Mouse (Mus musculus) gastrocnemius, adult 2 months (tissue): ENCODE data around the gene Fstl4. TPM values are rescaled to one million over a fixed set of nuclear protein-coding genes. Genes with fewer than 3 reads are reported as not detected.
A peak's percentile ranks its signal among the peaks of the same experiment; 100 is the strongest.
"Not testable (repeated sequence)": the region's sequence is repeated elsewhere in the genome, so short reads cannot be mapped to it uniquely, and the experiment has no call there.

ENCODE experiments used
- DNase-seq: peaks from one replicate; pipeline ENCODE4 v3.0.0; 2022
- H3K27ac ChIP-seq: fragments of 200-600 bp; 2 replicates; pipeline ENCODE4 v1.8.1; 2022; ENCODE audit warnings: mild to moderate bottlenecking
- H3K4me3 ChIP-seq: fragments of 200-600 bp; 2 replicates; pipeline ENCODE4 v1.8.1; 2022; ENCODE audit warnings: mild to moderate bottlenecking, moderate library complexity
- CTCF ChIP-seq: fragments of 200-600 bp; IDR thresholded peaks from 2 replicates; pipeline ENCODE4 v1.8.1; 2022; ENCODE audit warnings: antibody characterized with exemption, mild to moderate bottlenecking, moderate library complexity
- intact Hi-C: fragments of 180-260 bp; cut with DNase I; formaldehyde crosslinking; loops from one replicate; pipeline ENCODE4 v1.15.1; 2025
- total RNA-seq, 2 experiments: library from RNA; stranded (reverse); gene quantifications; 2 replicates each; pipeline ENCODE4 v1.2.3; 2021

The Fstl4 gene
- total RNA-seq, 2 experiments from 2014 or later: not detected

DNA sequence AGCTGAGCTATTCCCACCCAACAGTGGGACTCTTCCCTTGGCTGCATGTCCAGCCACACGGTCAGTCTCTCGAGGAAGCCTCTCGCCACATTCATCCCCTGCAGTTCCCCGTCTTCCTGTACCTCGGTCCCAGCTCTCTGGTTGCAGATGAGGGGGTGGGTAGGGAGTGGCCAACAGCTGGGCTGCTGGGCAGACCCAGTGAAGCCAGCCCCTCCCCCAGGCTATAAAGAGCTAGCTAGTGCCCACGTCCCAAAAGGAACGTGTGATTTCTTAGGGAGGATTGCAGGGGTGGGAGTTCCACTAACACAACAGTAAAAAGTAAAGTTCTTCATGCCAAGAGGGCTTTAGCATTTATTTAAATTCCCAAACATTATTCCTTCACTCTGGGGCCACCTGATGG lies 294.1 kb downstream of the Fstl4 start:
- intact Hi-C loops: no loop called here
- no peak overlapping the region for H3K4me3 ChIP-seq
- no peak overlapping the region for H3K27ac ChIP-seq
- TF ChIP-seq CTCF: no peak
- no peak for DNase-seq

DNA sequence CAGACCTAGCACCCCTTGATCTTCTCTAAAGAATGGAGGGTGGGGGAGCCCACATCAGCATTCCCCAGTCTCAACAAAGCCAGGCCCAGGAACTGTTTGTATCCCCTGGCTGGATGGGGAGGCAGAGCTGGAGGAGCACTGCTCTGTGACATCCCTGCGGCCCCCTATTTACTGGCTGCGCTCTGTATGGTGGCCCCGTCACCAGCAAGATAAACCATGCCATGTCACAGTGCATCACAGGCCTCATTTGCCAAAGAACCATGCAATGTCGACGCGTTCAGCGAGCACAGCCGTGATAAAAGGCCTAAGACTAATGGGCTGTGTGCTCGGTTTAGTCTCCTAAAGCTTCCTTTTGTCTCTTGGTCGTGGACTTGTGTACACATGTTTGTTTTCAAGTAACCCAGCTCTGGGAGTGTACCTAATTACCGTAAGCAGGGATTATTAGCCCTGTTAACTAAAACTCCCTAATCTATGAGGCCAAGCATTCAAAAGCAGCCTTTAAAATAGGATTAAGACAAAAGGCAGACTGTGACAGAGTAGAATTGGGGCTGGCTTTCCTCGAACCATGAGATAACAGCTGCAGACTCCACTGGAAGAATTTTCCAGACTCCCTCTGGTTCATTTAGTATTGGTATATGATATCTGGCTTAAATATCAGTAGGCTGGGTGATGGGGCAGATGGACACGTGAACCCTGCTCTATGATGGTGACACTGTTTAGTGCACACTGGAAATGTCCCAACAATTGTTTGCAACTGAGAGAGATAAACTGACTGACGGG lies 303.5 kb downstream of the Fstl4 start:
- DNase-seq: no peak
- Histone ChIP-seq H3K4me3 (no peak overlapping the region), H3K27ac (no peak overlapping the region)
- TF ChIP-seq CTCF: no peak
- intact Hi-C loops: no loop called here

DNA sequence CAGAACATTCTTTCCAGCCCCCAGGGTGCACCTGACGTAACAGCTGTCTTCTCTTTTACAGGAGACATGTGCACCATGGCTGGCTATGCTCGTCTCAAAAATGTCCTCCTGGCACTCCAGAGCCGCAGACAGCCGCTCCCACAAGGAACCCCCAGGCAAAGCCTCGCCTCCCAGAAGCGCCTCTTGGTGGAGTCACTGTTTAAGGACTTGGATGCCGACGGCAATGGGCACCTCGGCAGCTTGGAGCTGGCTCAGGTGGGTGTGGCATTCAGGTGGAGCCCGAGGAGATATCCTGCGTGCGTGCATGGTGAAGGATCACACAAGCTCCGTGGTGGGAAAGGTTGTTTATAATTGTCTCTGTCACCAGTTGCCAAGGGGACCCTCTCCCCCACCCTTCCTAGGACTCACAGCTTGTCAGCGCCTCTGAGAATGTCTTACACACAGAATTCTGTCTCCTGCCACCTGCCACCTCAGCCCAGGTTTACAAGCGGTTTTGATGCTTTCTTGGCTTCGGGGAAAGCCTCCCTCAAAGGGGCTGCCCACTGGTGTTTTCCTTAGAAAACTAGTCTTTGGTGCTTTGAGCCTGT lies 304.1 kb downstream of the Fstl4 start:
- Histone ChIP-seq H3K4me3 (no peak overlapping the region), H3K27ac (no peak overlapping the region)
- no peak for DNase-seq
- no peak for TF ChIP-seq CTCF
- intact Hi-C loops: no loop called here

- DNase-seq: no peak
- TF ChIP-seq CTCF: no peak
- Histone ChIP-seq H3K4me3 (no peak overlapping the region), H3K27ac (no peak overlapping the region)
- intact Hi-C loops: no loop called here
Observed at GRCm38 (mm10) chr11:53069751-53070150, 305.3 kb downstream of the Fstl4 start.

- no peak overlapping the region for H3K4me3 ChIP-seq
- DNase-seq: no peak
- intact Hi-C loops: no loop called here
- TF ChIP-seq CTCF: no peak
- H3K27ac ChIP-seq: no peak overlapping the region
Observed at GRCm38 (mm10) chr11:53071602-53072001, 307.2 kb downstream of the Fstl4 start.

DNA sequence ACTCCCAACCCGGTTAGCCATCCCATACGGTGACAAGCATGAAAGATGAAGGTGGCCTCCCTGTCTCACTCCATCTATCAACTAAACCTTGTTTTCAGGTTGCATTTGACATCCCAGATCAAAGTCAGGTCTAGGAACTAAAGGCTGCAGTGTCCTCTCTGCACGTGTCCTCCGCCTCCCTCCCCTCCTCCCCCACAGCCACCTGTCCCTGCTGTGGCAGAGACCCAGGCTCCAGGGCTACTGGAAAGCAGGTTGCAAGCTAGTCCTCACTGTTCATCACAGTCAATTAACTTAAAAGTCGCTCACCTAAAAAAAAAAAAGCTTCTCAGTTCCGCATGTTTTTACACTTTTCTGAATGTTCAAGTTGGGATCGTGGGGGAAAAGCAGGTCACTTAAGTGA lies 313.2 kb downstream of the Fstl4 start:
- intact Hi-C loops: no loop called here
- H3K4me3 ChIP-seq: no peak overlapping the region
- TF ChIP-seq CTCF: no peak
- no peak overlapping the region for H3K27ac ChIP-seq
- DNase-seq: no peak

DNA sequence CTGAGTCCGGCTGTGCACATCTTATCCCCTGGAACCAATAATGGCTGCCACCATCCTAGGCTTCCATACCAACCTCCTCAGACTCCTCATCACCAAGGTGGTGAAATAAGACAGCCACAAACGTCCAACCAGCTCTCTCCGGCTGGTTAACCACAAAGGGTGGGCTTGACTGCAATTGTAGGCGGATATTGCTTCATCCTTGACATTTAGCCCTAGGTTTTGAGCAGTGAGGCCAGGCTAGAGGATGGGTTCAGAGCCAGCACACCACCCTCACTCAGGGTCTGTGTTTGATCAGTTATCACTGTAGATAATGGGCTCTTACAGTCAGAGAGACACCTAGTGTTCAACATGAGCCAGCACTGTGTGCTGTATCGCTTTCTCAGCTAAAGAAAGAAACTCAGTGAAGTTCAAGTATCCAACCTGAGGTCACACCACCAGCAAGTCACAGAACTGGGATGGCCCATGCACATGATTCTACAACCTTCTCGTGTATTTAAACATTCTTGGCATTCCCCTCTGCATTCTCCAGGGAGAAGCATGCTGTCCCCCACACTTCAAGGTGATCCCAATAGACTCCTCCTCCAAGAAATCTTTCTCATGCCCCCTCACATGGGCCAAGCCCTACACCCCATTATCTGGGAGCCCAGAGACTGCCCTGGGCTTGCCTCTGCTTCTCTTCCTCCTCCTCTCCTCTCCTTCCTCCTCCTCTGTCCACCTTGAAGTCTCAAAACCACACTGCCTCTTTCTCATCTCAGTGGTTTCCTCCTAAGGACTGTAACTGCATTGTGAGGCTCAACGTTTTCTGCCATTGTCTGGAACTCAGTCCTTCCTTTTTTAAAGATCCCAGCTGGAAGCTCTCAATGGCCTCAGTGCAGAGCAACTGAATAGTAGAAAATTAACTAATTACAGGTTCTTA lies 314.2 kb downstream of the Fstl4 start:
- intact Hi-C loops: no loop called here
- no peak overlapping the region for H3K4me3 ChIP-seq
- TF ChIP-seq CTCF: no peak
- no peak overlapping the region for H3K27ac ChIP-seq
- no peak for DNase-seq

GRCm38 (mm10) chr11:53081310-53081709 lies 316.9 kb downstream of the Fstl4 start:
- Histone ChIP-seq H3K4me3 (no peak overlapping the region), H3K27ac (no peak overlapping the region)
- peak; percentile 69 for DNase-seq
- no peak for TF ChIP-seq CTCF
- intact Hi-C loops: loop anchor here (10.0 kb wide), 1 partner anchor 173 kb away; no protein-coding TSS in a partner anchor

DNA sequence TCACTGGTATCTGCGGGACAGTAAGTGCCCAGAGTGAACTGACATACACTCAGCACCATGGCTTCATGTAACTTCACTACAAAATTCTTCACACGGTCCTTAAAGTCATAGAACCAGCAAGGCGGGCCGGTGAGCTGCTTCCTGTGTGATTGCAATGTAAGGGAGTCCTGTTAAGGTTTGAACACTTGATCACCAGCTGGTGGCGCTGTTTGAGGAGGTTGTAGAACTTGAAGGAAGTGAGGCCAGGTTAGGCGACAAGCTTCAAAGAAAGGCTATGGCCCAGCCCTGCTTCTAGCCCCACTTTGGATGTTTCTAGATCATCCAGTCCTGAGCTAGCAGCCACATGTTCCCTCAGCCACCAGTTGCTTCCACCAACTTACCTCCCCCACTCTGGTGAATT lies 320.9 kb downstream of the Fstl4 start:
- peak; percentile 42 for TF ChIP-seq CTCF

DNA sequence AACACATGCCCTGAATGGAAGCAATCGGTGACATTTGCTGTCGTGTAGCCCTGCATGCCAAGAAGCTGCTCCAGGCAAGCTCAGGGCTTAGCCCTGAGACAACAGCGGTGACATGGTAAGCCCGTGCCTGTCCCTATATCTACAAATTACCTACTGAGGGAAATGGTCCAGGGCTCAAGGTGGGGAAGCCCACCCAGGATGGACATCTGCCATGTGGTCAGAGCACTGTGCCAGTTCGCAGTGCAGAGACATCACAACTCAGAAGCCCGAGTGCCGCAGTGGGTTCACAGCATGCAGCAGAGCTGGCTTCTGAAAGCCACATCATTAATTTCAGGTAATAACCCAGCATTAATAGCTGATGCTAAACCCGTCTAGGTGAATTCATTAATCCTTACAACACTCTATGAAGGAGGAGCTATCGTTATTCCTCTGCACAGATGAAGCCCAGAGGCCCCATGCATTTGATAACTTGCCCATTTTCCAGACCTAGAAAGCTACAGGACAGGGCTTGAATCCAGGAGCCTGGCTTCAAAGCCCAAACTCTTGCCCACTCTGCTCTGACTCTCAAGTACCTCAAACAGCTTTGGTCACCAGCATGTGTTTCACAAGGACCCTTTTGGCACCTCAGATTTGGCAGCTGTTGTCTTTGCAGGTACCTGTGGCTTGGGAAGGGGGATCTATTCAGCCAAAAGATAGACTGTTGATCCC lies 321.6 kb downstream of the Fstl4 start:
- Histone ChIP-seq H3K27ac (no peak overlapping the region), H3K4me3 (no peak overlapping the region)
- DNase-seq: no peak
- no peak for TF ChIP-seq CTCF
- intact Hi-C loops: loop anchor here (10.0 kb wide), 1 partner anchor 169 kb away; no protein-coding TSS in a partner anchor

More for the DNA sequence above, 320.9 kb downstream of the Fstl4 start:
- intact Hi-C loops: loop anchor here (10.0 kb wide), 1 partner anchor 169 kb away; no protein-coding TSS in a partner anchor
- H3K4me3 ChIP-seq: no peak overlapping the region
- peak; percentile 36 for DNase-seq
- H3K27ac ChIP-seq: no peak overlapping the region

- DNase-seq, H3K27ac ChIP-seq, H3K4me3 ChIP-seq: not testable (repeated sequence)
- intact Hi-C loops: loop anchor here (10.0 kb wide), 1 partner anchor 167 kb away; no protein-coding TSS in a partner anchor
Observed at GRCm38 (mm10) chr11:53087896-53088295, 323.5 kb downstream of the Fstl4 start.

DNA sequence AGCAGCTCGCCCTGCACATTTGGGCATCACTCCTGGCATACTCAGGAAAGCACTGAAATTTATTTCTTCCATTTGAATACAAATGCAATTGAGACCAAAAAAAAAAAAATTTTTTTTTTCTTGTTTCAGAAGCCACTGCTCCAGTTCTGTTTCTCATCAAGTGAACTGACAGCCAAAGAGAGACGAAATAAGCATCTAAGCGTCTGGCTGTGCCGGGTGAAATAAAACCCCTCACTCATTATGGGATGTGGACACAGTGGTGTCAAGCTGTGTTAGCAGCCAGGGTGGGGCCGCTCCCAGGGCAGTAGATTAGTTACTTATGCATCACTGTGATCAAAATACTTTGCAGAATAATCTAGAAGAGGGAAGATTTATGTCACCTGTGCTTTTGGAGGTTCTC lies 327.2 kb downstream of the Fstl4 start:
- no peak overlapping the region for H3K27ac ChIP-seq
- H3K4me3 ChIP-seq: no peak overlapping the region
- intact Hi-C loops: no loop called here
- DNase-seq: no peak
- TF ChIP-seq CTCF: no peak
